In the genomic region with DNA sequence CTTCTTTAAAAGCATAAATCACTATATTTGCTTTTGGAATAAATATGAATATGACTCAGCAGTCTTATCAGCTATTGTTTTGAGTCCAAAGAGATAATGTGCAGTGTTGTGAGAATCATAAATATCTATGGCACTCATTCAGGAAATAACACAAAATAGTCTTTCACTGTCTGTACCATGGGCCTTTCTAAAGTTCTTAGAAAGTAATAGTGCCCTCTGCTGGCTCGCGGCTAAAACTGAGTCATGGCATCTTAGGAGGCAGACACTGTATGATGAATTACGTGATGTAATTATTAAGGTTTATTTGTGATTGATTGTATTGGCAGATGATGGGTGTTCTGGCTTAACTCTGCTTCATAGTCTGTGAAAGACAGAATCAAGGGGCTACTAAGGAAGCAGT, we compare ENCODE assay signal across 8 mouse cellular contexts. TPM values are rescaled to one million over a fixed set of nuclear protein-coding genes. Genes with fewer than 3 reads are reported as not detected.
A peak's percentile ranks its signal among the peaks of the same experiment; 100 is the strongest.
DNase-seq lines count a peak whose midpoint lies in the region; ATAC-seq and TF ChIP-seq lines count a peak whose summit lies in the region.

No protein-coding gene starts in this region.

- no peaks in the 10 kb centered on the region for H3K4me1 ChIP-seq in lung, postnatal 0 days (ENCODE audit: insufficient read depth, low read depth, low read length)

- no peak for TF ChIP-seq EP300 in lung, postnatal 0 days (IDR thresholded peaks at IDR 0.05)

- peak; percentile 17 to 72 for DNase-seq in adrenal gland, adult (ENCODE audit: inconsistent age in 2 of 2, low spot score in 1 of 2)
- no peak for DNase-seq in adrenal gland, postnatal 4 days (ENCODE audit: low spot score in 2 of 2)
- DNase-seq in R1 (ENCODE audit: low read depth, low spot score): peak; percentile 50
- DNase-seq in heart, postnatal 10 days: peak; percentile 46 to 71
- peak; percentile 42 to 54 for DNase-seq in kidney, postnatal 25 days
- peak; percentile 69 for DNase-seq in lung, postnatal 0 days (ENCODE audit: low spot score)
- peak; percentile 13 for DNase-seq in skeletal muscle tissue, adult 2 months (ENCODE audit: low read depth, low spot score)

- H3K4me2 ChIP-seq in lung, postnatal 0 days (replicated peaks; ENCODE audit: low read depth, low read length): no peak overlapping the region

- H3K36me3 ChIP-seq in lung, postnatal 0 days (ENCODE audit: insufficient read depth, low read length): no peaks in the 10 kb centered on the region

- H3K27ac ChIP-seq in lung, postnatal 0 days (ENCODE audit: low read length): no peak overlapping the region

- 10% methylated on average over 3 of the region's 3 CpGs for WGBS in lung, postnatal 0 days

- intact Hi-C loops in heart, postnatal 10 days (cut with DNase I): loop anchor here (1.0 kb wide), 1 partner anchor 234 kb away; no protein-coding TSS in a partner anchor

- H3K9ac ChIP-seq in lung, postnatal 0 days (replicated peaks; ENCODE audit: low read depth): no peak overlapping the region

- H3K27me3 ChIP-seq in lung, postnatal 0 days (replicated peaks; ENCODE audit: insufficient read depth, low read length): no peaks in the 10 kb centered on the region

- H3K9me3 ChIP-seq in lung, postnatal 0 days (ENCODE audit: low read length): no peaks in the 10 kb centered on the region

- peak; percentile 82 for TF ChIP-seq CTCF in lung, postnatal 0 days (IDR thresholded peaks at IDR 0.05)

- H3K4me3 ChIP-seq in lung, postnatal 0 days (ENCODE audit: low read depth, low read length): no peak overlapping the region

- peak; percentile 92 for ATAC-seq in common myeloid progenitor, adult 5-6 weeks (replicated peaks; ENCODE audit: low read depth, poor library complexity, severe bottlenecking)
- peak; percentile 41; the same call in 1 of the 2 replicates for ATAC-seq in lung, postnatal 0 days

RNA-seq across cellular contexts. Expression of a gene that starts 57.5 kb away (rescaled TPM):
- total RNA-seq in adrenal gland, postnatal 4 days (2021): 1 to 10 TPM; 3.3 to 3.4 TPM
- 0.32 and 1.4 TPM in 2 replicates for total RNA-seq in common myeloid progenitor, adult 5-6 weeks (2017)
- under 1 TPM; 0.60 to 0.79 TPM for total RNA-seq in heart, postnatal 10 days (2021)
- 10.8 and 11.2 TPM in 2 replicates for polyA plus RNA-seq in lung, postnatal 0 days (2015; fragmentation: Nextera tagmentation; extraction: Ambion mirVana)

Comparison
In these comparisons a context has a peak if more than half of its experiments do, and no peak if none do; other contexts are left out.
1. DNase-seq: peak in adrenal gland, adult (2 of 2), R1 (single experiment), heart, postnatal 10 days (2 of 2), kidney, postnatal 25 days (2 of 2), lung, postnatal 0 days (single experiment) and skeletal muscle tissue, adult 2 months (single experiment); none in adrenal gland, postnatal 4 days (0 of 2).